Mouse (Mus musculus): ENCODE data around the gene Gm10057. TPM values are rescaled to one million over a fixed set of nuclear protein-coding genes. Genes with fewer than 3 reads are reported as not detected.

Gene Gm10057
- total RNA-seq (2023), result not detected

GRCm38 (mm10) chrX:154054939-154055338, at the start of gene Gm10057:
Gene Gm10057 (minus strand): TSS chrX:154055039.

GRCm38 (mm10) chrX:154033727-154034126, 21.1 kb downstream of the Gm10057 start, which contains the start of gene 4921511M17Rik:
Gene 4921511M17Rik (minus strand): TSS chrX:154033827.

GRCm38 (mm10) chrX:154012540-154012939, 42.3 kb downstream of the Gm10057 start, which contains the start of gene Samt1:
Gene Samt1 (minus strand): TSS chrX:154012640.

Other genes starting within 250 kb of the Gm10057 start
- gene Spin2c, start 222.8 kb downstream of the Gm10057 start, total RNA-seq (2023), result not detected
- not detected for gene Samt1, start 42.4 kb downstream of the Gm10057 start, total RNA-seq (2023)
- not detected for gene 4921511M17Rik, start 21.2 kb downstream of the Gm10057 start, total RNA-seq (2023)
- not detected for gene Gm15140, start 65.6 kb upstream of the Gm10057 start, total RNA-seq (2023)

Measured in neutrophil, adult 59 days (primary cell).